Mouse (Mus musculus) ES-E14 (cell line): ENCODE measurements at regions not wholly inside any gene's neighbourhood (a gene's known extent, or its start where the extent isn't known, plus 50 kb on each side); places are given as distances from the start of the nearest gene placed in this dataset.

Experiments used
- DNase-seq: peaks from one replicate; pipeline ENCODE4 v3.0.0-alpha.2; 2013; ENCODE audit warnings: low read depth, low spot score
- H3K27ac ChIP-seq: 2 replicates; pipeline ENCODE4 v1.5.1; 2012; ENCODE audit warnings: low read depth, mild to moderate bottlenecking, low read length, moderate library complexity, mixed read lengths; ENCODE audit not compliant: poor library complexity, insufficient read depth, severe bottlenecking
- H3K36me3 ChIP-seq: 2 replicates; pipeline ENCODE4 v1.6.1; 2012; ENCODE audit warnings: mild to moderate bottlenecking, low read length, moderate library complexity, mixed read lengths; ENCODE audit not compliant: control insufficient read depth, poor library complexity, insufficient read depth, severe bottlenecking
- H3K4me1 ChIP-seq, 2 experiments: fragments of 150-350 bp in 1 of 2; sonication (generic) in 1 of 2; 2 replicates each; pipeline ENCODE4 v1.6.1; 2012; ENCODE audit warnings: low read length in 2 of 2, mild to moderate bottlenecking in 1 of 2, mixed read lengths in 1 of 2; ENCODE audit not compliant: control insufficient read depth in 2 of 2, insufficient read depth in 2 of 2, poor library complexity in 1 of 2
- H3K4me3 ChIP-seq, 2 experiments: fragments of 150-350 bp in 1 of 2; sonication (generic) in 1 of 2; 2 replicates each; pipeline ENCODE4 v1.5.1; 2012; ENCODE audit warnings: low read length in 2 of 2, low read depth in 1 of 2, mild to moderate bottlenecking in 1 of 2, mixed read lengths in 1 of 2; ENCODE audit not compliant: insufficient read depth in 1 of 2, poor library complexity in 1 of 2, severe bottlenecking in 1 of 2
- H3K9ac ChIP-seq: 2 replicates; pipeline ENCODE4 v1.6.1; 2012; ENCODE audit warnings: low read depth, mild to moderate bottlenecking, low read length, mixed read lengths; ENCODE audit not compliant: poor library complexity, insufficient read depth, severe bottlenecking
- H3K9me3 ChIP-seq: fragments of 150-350 bp; sonication (generic); 2 replicates; pipeline ENCODE4 v1.6.1; 2012; ENCODE audit warnings: low read depth, mild to moderate bottlenecking, low read length; ENCODE audit not compliant: control insufficient read depth, insufficient read depth
- CHD2 ChIP-seq: IDR thresholded peaks from 2 replicates; pipeline ENCODE4 v1.6.1; 2014; ENCODE audit warnings: mild to moderate bottlenecking, low read depth, low read length, inconsistent platforms
- HCFC1 ChIP-seq: IDR thresholded peaks from 2 replicates; pipeline ENCODE4 v1.6.1; 2012; ENCODE audit warnings: low read length, inconsistent platforms, borderline replicate concordance; ENCODE audit not compliant: insufficient read depth
- MAFK ChIP-seq: IDR thresholded peaks from 2 replicates; pipeline ENCODE4 v1.6.1; 2014; ENCODE audit warnings: mild to moderate bottlenecking, low read depth, low read length, inconsistent platforms; ENCODE audit not compliant: insufficient read depth
- ZC3H11A ChIP-seq: IDR thresholded peaks from 2 replicates; pipeline ENCODE4 v1.6.1; 2012; ENCODE audit warnings: low read depth, mild to moderate bottlenecking, inconsistent platforms, low read length, borderline replicate concordance
- ZNF384 ChIP-seq: IDR thresholded peaks from 2 replicates; pipeline ENCODE4 v1.6.1; 2012; ENCODE audit warnings: low read depth, low read length, inconsistent platforms
- in situ Hi-C, 2 experiments: fragments of 600-800 bp; cut with MboI; formaldehyde crosslinking; loops; one replicate each; pipeline ENCODE4 v1.15.1; 2025; ENCODE audit warnings: low sequenced_read_pairs in 2 of 2, inconsistent platforms in 1 of 2; ENCODE audit not compliant: unreplicated experiment in 2 of 2

DNA sequence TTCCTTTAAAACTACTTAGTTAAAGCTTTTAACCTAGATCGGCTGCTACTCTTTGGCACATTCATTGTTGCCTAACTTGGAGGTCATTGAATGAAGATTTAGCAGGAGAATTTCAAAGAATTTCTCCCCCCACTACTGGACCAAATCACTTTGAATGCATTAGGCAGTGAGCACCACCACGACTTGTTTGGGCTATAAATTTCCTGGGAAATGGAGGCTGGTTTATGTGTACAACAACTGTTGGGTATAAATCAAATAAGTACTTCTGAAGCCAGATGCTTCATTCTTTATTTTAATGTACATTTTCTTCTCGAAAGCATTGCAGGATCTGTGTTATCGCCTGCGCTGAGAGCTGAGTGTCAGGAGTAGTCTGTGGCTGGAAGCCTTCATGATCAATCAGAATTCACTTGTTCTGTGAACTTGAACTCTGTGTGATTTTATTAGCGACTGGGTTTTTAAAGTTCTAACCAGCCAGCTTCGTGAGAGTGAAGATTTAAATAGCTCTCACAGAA, 226.5 kb upstream of the Fat1 start:
- H3K4me3 ChIP-seq, result no peak overlapping the region
- no peaks in the 10 kb centered on the region for H3K9me3 ChIP-seq
- no peak for DNase-seq
- TF ChIP-seq ZNF384, result no peak
- TF ChIP-seq MAFK, result no peak
- TF ChIP-seq CHD2, result no peak
- no peak for TF ChIP-seq HCFC1
- no peak for TF ChIP-seq ZC3H11A
- no peaks in the 10 kb centered on the region for H3K36me3 ChIP-seq
- no peak overlapping the region for H3K27ac ChIP-seq
- no peak overlapping the region for H3K9ac ChIP-seq
- no peaks in the 10 kb centered on the region for H3K4me1 ChIP-seq
- in situ Hi-C loops, result no loop called here

DNA sequence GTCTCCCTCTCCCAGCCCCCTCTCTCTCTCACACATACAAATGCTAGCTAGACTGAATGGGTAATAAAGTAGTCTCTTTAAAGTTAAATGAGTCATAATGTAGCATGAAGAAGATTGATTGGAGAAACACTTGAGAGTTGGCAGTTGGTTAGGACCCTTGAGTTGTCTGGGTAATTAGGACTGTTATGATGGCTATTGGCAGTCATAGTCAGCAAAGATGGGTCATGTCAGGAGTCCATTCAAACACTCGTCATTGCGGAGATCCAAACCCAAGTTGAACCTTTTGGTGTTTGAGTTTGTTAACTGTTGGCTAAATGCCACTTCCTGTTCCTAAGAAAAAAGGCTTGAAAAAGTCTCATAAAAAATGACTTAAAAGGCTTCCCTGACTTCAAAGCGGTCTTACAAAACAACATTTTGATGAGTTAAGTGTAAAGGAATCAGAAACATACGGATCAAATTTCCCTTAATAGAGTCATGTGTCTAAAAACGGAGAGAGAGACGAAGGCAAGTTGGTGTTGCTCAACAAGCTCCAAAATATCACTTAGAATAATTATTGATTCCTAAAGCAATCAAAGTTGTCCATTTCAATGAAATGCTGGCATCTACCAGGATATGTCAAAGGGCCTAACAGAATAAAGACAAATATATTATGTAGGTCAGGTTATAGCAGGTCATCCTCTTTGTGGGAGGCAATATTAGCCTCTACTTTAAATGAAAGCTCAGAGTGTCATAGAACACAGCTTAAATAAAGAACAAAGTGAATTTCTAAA, 225.9 kb upstream of the Fat1 start:
- in situ Hi-C loops, result no loop called here
- DNase-seq, result no peak
- TF ChIP-seq MAFK (no peak), ZNF384 (no peak), ZC3H11A (no peak), CHD2 (no peak), HCFC1 (no peak)
- Histone ChIP-seq H3K36me3 (no peaks in the 10 kb centered on the region), H3K9me3 (no peaks in the 10 kb centered on the region), H3K9ac (no peak overlapping the region), H3K4me1 (no peaks in the 10 kb centered on the region), H3K4me3 (no peak overlapping the region), H3K27ac (no peak overlapping the region)

DNA sequence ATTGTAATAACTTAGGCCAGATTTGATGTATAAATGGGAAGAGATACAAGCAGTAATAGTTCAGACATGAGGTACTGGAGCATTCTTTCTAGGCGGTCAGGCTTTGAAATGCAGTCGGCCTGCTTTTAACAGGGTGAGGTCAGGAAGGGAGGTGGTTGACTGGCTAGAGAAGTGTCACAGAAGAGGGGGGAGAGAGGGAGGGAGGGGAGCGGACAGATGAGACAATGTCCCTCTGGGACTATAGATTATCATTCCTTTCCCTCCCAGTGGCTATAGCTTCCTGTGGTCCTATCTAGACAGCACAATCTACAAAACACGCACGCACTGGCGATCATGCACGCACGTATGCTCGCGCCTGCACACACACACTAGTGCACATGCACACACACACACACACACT, 200.7 kb upstream of the Fat1 start:
- TF ChIP-seq MAFK (no peak), CHD2 (no peak), HCFC1 (no peak), ZNF384 (no peak), ZC3H11A (no peak)

DNA sequence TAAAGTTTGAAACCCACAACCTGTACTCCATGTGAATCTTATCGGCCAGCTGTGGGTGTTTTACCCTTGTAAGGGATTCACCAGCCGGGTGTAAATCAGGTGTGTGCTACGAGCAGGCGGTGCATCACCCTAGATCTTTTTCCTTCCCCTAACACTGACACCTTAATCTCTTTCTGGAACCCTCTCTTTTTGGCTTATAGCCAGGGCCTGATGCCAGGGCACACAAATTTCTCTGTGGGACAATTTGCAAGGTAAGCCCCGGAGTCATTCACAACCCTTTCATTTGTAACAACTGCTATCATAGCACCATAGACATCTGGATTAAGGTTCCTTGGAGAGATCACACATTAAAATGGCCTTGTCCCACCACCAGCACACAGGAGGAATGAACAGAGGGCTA, 199.4 kb upstream of the Fat1 start:
- Histone ChIP-seq H3K27ac (no peak overlapping the region), H3K36me3 (no peaks in the 10 kb centered on the region), H3K4me3 (no peak overlapping the region), H3K4me1 (no peaks in the 10 kb centered on the region), H3K9ac (no peak overlapping the region), H3K9me3 (no peaks in the 10 kb centered on the region)
- no peak for TF ChIP-seq MAFK
- no peak for TF ChIP-seq CHD2
- no peak for TF ChIP-seq ZC3H11A
- TF ChIP-seq ZNF384, result no peak
- TF ChIP-seq HCFC1, result no peak
- in situ Hi-C loops, result no loop called here
- DNase-seq, result no peak

More for the DNA sequence above, 200.7 kb upstream of the Fat1 start:
- Histone ChIP-seq H3K4me3 (no peak overlapping the region), H3K4me1 (no peaks in the 10 kb centered on the region), H3K9me3 (no peaks in the 10 kb centered on the region), H3K9ac (no peak overlapping the region), H3K27ac (no peak overlapping the region), H3K36me3 (no peaks in the 10 kb centered on the region)
- in situ Hi-C loops, result no loop called here
- DNase-seq, result no peak
